8 mouse cellular contexts compared by ENCODE assay signal in the genomic region with DNA sequence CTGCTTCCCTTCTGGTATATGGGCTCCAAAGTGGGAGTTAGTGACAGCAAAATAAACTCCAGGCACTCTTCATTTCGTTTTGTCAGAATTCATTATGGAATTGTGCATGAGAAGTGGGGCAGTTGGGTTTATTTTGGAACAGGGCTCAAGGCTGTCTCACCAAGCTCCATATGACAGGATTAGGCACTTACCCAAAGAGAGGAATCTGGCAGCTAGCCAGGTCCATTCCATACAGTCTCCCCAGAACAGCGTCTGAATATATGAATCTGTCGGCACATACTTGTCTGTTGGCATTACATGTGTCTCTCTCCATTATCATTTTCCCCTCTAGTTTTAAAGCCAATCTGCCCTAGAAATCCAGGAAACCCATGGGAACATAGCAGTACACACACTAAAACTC.
DNase-seq lines count a peak whose midpoint lies in the region; ATAC-seq and TF ChIP-seq lines count a peak whose summit lies in the region.

No protein-coding gene starts in this region.

- no peaks in the 10 kb centered on the region for H3K36me3 ChIP-seq in lung, embryonic 16.5 days (ENCODE audit: control insufficient read depth, insufficient read depth, low read length)
- H3K36me3 ChIP-seq in forebrain, postnatal 0 days (ENCODE audit: insufficient read depth), result no peaks in the 10 kb centered on the region

- H3K4me3 ChIP-seq in lung, embryonic 16.5 days (ENCODE audit: low read length), result no peak overlapping the region
- no peak overlapping the region for H3K4me3 ChIP-seq in lung, adult 2 months (replicated peaks; ENCODE audit: extremely low read depth, low read depth, low read length)
- no peak overlapping the region for H3K4me3 ChIP-seq in forebrain, postnatal 0 days (ENCODE audit: low read depth, low read length)

- TF ChIP-seq CTCF in lung, adult 2 months (IDR thresholded peaks at IDR 0.05; ENCODE audit: insufficient read depth, low read length), result no peak
- TF ChIP-seq CTCF in forebrain, postnatal 0 days (IDR thresholded peaks at IDR 0.05; ENCODE audit: low read depth), result no peak

- H3K4me1 ChIP-seq in lung, embryonic 16.5 days (replicated peaks; ENCODE audit: control insufficient read depth, insufficient read depth, low read length), result no peaks in the 10 kb centered on the region
- no peaks in the 10 kb centered on the region for H3K4me1 ChIP-seq in lung, adult 2 months (ENCODE audit: control insufficient read depth, insufficient read depth, low read length)
- no peaks in the 10 kb centered on the region for H3K4me1 ChIP-seq in forebrain, postnatal 0 days (ENCODE audit: insufficient read depth)

- H3K27me3 ChIP-seq in lung, embryonic 16.5 days (ENCODE audit: control insufficient read depth, insufficient read depth, low read depth, low read length), result no peaks in the 10 kb centered on the region
- no peaks in the 10 kb centered on the region for H3K27me3 ChIP-seq in forebrain, postnatal 0 days (ENCODE audit: insufficient read depth, low read length)

- peak; percentile 5 for DNase-seq in adrenal gland, postnatal 25 days
- DNase-seq in adrenal gland, adult 8-10 months, result no peak
- DNase-seq in lung, adult 2 months, result no peak
- DNase-seq in forebrain, postnatal 0 days, result peak; percentile 87
- DNase-seq in right cerebral cortex, postnatal 36 days (ENCODE audit: low spot score in 2 of 2), result peak; percentile 47 to 54
- no peak for DNase-seq in kidney, adult 18-20 months
- DNase-seq in thymus, postnatal 10 days (ENCODE audit: low spot score in 2 of 2), result no peak

- ATAC-seq in lung, embryonic 16.5 days (ENCODE audit: low read depth), result peak; percentile 74
- peak; percentile 96 for ATAC-seq in forebrain, postnatal 0 days

- no peak for TF ChIP-seq POLR2A in lung, adult 2 months (IDR thresholded peaks at IDR 0.05; ENCODE audit: borderline replicate concordance, extremely low read depth, low read depth, low read length)

- H3K9ac ChIP-seq in lung, embryonic 16.5 days (ENCODE audit: low read length), result no peak overlapping the region
- no peak overlapping the region for H3K9ac ChIP-seq in forebrain, postnatal 0 days

- 24% methylated on average over 3 of the region's 3 CpGs for WGBS in lung, embryonic 16.5 days
- 38% methylated on average over 3 of the region's 3 CpGs for WGBS in lung, adult 2 months
- 23% methylated on average over 3 of the region's 3 CpGs for WGBS in forebrain, postnatal 0 days

- no peaks in the 10 kb centered on the region for H3K9me3 ChIP-seq in lung, embryonic 16.5 days (ENCODE audit: control insufficient read depth, low read length)
- no peaks in the 10 kb centered on the region for H3K9me3 ChIP-seq in forebrain, postnatal 0 days (ENCODE audit: low read length)

- no peak overlapping the region for H3K27ac ChIP-seq in lung, embryonic 16.5 days (ENCODE audit: low read length)
- H3K27ac ChIP-seq in forebrain, postnatal 0 days (ENCODE audit: low read depth, low read length), result peak overlapping the region; percentile 21; the same call in 1 of the 2 replicates

- H3K4me2 ChIP-seq in lung, embryonic 16.5 days (ENCODE audit: low read depth, low read length), result no peak overlapping the region
- H3K4me2 ChIP-seq in forebrain, postnatal 0 days (ENCODE audit: low read depth), result no peak overlapping the region

Comparison
In these comparisons a context has a peak if more than half of its experiments do, and no peak if none do; other contexts are left out.
1. DNase-seq: peak in adrenal gland, postnatal 25 days (single experiment), forebrain, postnatal 0 days (single experiment) and right cerebral cortex, postnatal 36 days (2 of 2); none in adrenal gland, adult 8-10 months (single experiment), lung, adult 2 months (single experiment), kidney, adult 18-20 months (single experiment) and thymus, postnatal 10 days (0 of 2).